Mouse (Mus musculus) erythroblast, embryonic 14.5 days (primary cell): ENCODE results near the gene Tns2.

Experiments
- GATA1 ChIP-seq: IDR thresholded peaks from 2 replicates; pipeline ENCODE4 v1.6.1; 2012; ENCODE audit warnings: low read length, inconsistent platforms, mixed read lengths
- TAL1 ChIP-seq: IDR thresholded peaks from 3 replicates; pipeline ENCODE4 v1.6.1; 2012; ENCODE audit warnings: low read length, inconsistent platforms, mixed read lengths

GRCm38 (mm10) chr15:102079221-102079620 lies 21.0 kb upstream of the Tns2 start:
- TF ChIP-seq TAL1 = no peak
- TF ChIP-seq GATA1 = no peak
